Mouse (Mus musculus) cerebellum, adult 9-10 months (tissue): ENCODE data around the gene Ifna15.

Experiments
- DNase-seq: peaks from one replicate; pipeline ENCODE4 v3.0.0; 2022

The Ifna15 gene

DNA sequence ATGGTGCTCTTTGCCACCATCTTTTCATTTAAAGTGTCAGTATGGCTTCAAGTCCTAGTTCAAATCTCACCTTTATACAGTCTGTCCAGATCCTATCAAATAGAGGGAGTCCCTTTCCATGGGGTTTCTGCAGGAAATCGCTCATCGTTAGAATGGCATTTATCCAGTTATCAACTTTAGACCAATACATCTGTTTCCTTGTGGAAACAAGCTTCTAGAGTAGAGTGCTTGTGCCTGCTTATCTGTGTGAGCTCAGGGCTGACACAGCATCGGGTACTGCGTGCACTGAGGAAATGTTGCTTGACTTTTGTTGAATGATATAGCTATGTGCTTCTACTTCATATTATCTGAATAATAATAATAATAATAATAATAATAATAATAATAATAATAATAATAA lies 44.3 kb downstream of the Ifna15 start:
- no peak for DNase-seq
